ENCODE assay signal across 9 mouse cellular contexts in genomic region chr13:41662401-41663070, GRCm38 (mm10). TPM values are rescaled to one million over a fixed set of nuclear protein-coding genes. Genes with fewer than 3 reads are reported as not detected.
A peak's percentile ranks its signal among the peaks of the same experiment; 100 is the strongest.
DNase-seq lines count a peak whose midpoint lies in the region; ATAC-seq lines count a peak whose summit lies in the region.
"Had no signal": no experiment of that assay in that cellular context is flagged by ENCODE, and none has a peak within 500 bp of the region (broad histone marks: within the 10 kb centered on the region; RNA-seq: fewer than 3 reads in every experiment).

No protein-coding gene starts in this region.

- H3K9me3 ChIP-seq in liver, embryonic 12.5 days (replicated peaks) = no peaks in the 10 kb centered on the region

- DNase-seq in layer of hippocampus, postnatal 10 days (ENCODE audit: low spot score in 2 of 2) = peak; percentile 17 to 21
- no peak for DNase-seq in layer of hippocampus, adult 11-12 months (ENCODE audit: low spot score)
- peak; percentile 81 for DNase-seq in adrenal gland, adult 8-10 months
- peak; percentile 61 for DNase-seq in gastrocnemius, postnatal 25 days
- DNase-seq in induced T-regulatory cell, adult 2 months (ENCODE audit: low read depth) = peak; percentile 36
- peak; percentile 56 for DNase-seq in ovary, postnatal 36 days (ENCODE audit: low spot score)
- DNase-seq in frontal cortex, postnatal 36 days (ENCODE audit: low spot score in 2 of 2) = no peak

- H3K27ac ChIP-seq in liver, embryonic 12.5 days = no peak overlapping the region; the same call in 1 of the 2 replicates
- H3K27ac ChIP-seq: macrophage had no signal

- H3K4me3 ChIP-seq in liver, embryonic 12.5 days = no peak overlapping the region

- ATAC-seq in liver, embryonic 12.5 days = 0 out of 2 replicates have a peak, but pooled peaks have one; percentile 13

- 45% methylated on average over 17 of the region's 17 CpGs for WGBS in liver, embryonic 12.5 days (ENCODE audit: insufficient replicate concordance)

- H3K9ac ChIP-seq in liver, embryonic 12.5 days = no peak overlapping the region

- 0 out of 2 replicates have a peak, but pooled peaks cover 5% of the 10 kb centered on the region for H3K4me1 ChIP-seq in liver, embryonic 12.5 days

- H3K36me3 ChIP-seq in liver, embryonic 12.5 days = no peaks in the 10 kb centered on the region

- no peaks in the 10 kb centered on the region for H3K27me3 ChIP-seq in liver, embryonic 12.5 days (replicated peaks)

- H3K4me2 ChIP-seq in liver, embryonic 12.5 days = no peak overlapping the region

RNA-seq across cellular contexts. Expression of gene Tmem170b, which starts 56.8 kb away (rescaled TPM):
- total RNA-seq in layer of hippocampus, postnatal 10 days (2021) = 10 to 100 TPM; 88.5 to 95.5 TPM
- total RNA-seq in adrenal gland, adult 8-10 months (2022) = 10 to 100 TPM; 22.4 to 28.9 (median 25.9) TPM
- 10 to 100 TPM; 22.0 to 23.6 TPM for total RNA-seq in gastrocnemius, postnatal 25 days (2021)
- 7.3 and 7.6 TPM in 2 replicates for polyA plus RNA-seq in liver, embryonic 12.5 days (2016; fragmentation: Nextera tagmentation; extraction: Ambion mirVana)

Comparison
In these comparisons a context has a peak if more than half of its experiments do, and no peak if none do; other contexts are left out.
1. DNase-seq: peak in layer of hippocampus, postnatal 10 days (2 of 2), adrenal gland, adult 8-10 months (single experiment), gastrocnemius, postnatal 25 days (single experiment), induced T-regulatory cell, adult 2 months (single experiment) and ovary, postnatal 36 days (single experiment); none in layer of hippocampus, adult 11-12 months (single experiment) and frontal cortex, postnatal 36 days (0 of 2).